Mouse (Mus musculus) thymus, postnatal 25 days (tissue): ENCODE data around the gene Slc27a3.

Source experiments
- DNase-seq: peaks from one replicate; pipeline ENCODE4 v3.0.0; 2022

Gene Slc27a3

DNA sequence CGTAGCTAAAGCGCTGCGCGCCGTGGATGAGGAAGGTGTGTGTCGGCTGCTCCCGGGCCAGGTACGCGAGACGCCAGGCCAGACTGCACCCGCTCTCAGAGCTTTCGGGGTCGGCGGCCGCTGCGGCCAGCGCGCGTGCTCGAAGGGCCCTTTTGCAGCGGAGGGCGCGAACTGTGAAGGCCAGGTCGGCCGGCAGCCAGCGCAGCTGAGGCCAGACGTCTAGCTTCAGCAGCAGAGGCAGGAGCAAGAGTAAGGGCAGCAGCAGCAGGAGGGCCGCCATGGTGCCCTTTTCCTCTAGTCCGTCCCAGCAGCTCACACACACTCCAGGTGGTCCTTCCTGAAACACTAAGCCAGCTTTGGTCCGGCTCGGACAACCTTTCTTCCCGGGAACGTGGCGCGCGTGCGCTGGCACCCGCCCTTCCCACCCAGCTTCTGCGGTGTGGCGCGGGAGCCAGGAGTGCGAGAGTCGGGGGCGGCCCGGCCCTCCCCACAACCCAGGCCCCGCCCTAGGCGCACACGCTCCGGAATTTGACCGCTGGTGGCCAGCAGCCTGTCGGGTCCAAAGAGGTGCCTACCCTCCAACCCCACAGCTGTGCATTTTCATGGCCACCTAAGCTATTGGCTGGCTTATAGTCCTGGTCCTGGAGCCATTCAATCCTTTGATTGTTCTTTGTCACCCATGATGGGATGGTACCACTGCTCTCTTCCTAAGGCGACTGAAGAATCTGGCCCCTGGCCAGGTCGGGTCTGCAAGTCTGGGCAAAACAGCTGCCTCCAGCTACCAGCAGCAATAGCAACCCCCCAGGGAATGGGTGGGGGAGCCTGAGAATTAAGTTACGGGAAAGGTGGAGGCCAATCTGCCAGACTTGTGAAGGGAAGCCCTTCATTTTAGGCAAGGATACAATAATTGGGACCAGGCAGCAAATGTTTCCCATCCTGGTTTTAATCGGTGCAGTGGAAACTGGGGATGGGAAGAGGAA is at the start of gene Slc27a3:
TSS of gene Slc27a3 (minus strand) at position 428 of the 980 bp plus-strand sequence.
- DNase-seq, result no peak

DNA sequence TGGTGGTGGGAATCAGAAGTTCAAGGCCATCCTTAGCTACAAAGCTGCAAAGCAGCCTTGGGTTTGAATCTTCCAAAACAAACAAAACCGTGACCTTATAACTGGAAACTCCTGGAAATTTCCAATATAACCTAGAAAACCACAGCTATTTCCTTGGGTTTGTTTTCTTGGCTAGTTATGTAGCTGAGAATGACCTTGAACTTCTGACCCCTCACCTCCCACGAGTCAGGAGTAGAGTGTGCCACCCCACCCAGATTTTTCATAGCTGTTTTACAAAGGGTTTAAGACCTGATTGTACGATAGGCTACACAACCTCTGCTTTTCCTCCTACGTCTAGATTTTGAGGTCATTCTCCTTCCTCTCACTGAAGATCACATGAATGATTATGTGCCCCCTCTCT is 47.4 kb upstream of the Slc27a3 start:
- no peak for DNase-seq

DNA sequence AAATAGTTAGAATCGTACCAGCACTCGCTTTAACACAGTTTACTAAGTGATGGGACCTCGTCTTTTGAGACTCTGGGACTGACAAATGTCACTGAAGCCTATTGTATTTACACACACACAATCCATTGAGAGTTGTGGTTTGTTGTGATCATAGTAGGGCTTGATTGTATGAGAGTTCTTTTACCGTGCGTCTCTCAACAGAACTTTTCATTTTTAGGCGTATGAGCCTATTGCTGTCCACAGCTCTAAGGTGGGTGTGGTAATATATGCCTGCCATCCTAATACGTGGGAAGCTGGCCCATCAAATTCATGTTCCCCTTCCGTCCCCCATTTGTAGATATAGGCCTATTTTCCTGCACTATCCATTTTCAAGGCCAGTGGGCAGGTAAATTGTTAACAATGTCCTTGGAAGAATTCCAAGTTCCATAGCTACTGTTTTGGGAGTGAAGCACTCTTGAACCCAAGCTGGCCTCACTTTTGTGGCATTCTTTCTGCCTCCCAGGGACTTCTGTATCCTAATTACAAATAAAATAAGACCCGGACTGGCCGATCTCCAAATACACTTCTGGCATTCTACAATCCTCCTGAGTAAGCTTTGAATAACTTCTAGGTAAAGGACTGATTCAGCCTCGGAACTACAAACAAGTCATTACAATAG is 44.5 kb upstream of the Slc27a3 start:
- DNase-seq, result no peak

DNA sequence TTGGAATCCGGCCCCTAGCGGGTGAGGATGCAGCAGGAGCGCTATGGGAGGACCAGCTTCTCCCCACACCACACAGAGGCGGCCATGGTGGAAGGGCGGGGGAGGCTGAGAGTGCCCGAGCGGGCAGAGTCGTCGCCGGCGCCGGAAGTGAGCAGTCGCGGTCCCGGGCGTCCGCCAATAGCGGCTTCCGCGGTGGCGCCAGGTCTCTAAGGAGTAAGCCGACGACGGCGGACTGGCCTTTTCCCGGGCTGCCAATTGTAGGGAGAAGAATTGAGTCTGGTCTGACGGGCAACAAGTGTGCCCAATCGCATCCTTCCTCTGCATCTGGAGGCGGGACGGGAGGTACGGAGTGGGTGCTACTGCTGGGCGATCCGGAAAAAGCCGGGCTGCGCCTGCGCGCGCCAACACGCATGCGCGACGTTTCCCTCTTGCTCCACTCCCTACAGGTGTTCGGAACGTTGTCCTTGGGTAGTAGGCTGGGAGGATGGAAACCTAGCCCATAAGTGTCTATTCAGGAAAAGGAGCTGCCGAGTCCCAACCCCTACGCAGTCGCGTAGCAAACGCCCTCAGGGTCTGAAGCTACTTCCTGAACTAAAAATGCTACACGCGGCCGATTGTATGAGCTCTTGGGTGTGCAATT is 43.8 kb upstream of the Slc27a3 start, which contains the start of gene Ints3:
TSS of gene Ints3 (minus strand) at position 242 of the 640 bp plus-strand sequence.
- DNase-seq, result peak; percentile 99

DNA sequence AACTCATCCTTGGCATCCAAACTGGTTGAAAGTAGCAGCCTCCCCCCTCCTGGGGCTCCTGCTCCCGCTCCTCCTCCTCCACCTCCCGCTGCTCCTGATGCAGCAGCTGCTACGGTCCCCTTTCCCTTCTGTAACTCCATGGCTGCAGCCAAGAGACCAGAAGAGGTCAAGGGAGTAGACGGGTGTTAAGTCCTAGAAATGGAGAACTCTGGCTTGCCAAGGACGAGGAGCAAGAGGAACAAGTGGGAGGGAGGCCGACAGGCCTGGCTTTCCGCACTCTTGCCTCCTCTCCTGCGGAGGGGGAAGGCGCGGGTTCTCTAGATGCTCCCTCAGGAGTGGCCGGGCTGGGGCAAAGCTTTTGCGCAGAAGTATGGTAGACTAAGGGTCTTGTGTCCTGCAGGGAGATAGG is 43.1 kb upstream of the Slc27a3 start:
- no peak for DNase-seq

DNA sequence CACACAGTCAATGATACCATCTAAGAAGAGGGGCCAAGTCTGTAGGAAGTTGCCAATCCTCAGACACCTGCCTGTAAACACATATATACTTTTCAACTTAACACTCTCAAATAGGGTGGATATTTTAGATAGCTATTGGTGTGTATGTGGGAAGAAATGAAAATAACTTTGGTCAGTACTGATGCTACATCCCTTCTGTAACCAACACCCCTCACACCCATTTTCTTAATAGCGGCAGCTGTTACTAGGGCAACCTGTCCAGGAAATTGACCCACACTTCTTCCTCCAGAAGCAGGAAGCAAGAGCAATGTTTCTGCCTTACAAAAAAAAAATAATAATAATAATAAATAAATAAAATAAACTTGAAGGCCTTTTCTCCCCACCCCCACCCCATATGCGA is 42.6 kb upstream of the Slc27a3 start:
- DNase-seq, result no peak

DNA sequence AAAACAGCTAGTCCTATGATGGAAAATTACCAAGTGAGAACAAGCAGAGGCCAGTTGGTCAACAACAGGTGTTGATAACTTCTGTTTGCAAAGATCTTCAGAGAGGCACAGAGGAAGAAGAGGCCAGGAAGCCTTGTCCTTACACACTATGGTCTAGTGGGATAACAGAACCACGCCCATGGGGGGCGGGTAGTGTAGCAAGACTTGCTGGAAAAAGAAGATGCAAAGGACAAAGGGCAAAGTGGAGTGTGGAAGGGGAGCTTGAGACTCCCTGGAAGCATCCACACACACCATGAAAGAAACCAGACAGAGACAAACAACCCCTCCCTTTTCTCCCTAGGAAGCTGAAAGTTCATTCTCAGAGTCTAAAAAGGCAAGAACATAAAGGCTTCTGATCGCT is 39.8 kb upstream of the Slc27a3 start:
- no peak for DNase-seq

DNA sequence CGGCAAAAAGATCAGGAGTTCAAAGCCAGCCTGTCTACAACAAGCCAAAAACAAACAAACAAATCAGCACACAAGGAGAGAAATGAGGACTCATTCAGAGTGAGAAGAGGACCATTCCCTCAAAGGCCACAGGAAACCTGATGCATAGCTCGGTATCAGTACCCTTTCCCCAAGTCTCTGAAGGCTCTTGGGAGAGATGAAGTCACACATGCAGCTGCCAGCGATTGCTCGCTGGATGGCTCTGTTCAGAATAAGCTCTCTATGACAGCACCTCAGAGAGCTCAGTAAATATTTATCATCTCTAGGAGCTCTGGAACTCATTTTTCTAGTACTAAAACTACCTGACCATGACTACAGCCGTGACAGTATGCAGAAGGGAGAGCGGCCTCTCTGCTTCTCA is 38.4 kb upstream of the Slc27a3 start:
- no peak for DNase-seq

DNA sequence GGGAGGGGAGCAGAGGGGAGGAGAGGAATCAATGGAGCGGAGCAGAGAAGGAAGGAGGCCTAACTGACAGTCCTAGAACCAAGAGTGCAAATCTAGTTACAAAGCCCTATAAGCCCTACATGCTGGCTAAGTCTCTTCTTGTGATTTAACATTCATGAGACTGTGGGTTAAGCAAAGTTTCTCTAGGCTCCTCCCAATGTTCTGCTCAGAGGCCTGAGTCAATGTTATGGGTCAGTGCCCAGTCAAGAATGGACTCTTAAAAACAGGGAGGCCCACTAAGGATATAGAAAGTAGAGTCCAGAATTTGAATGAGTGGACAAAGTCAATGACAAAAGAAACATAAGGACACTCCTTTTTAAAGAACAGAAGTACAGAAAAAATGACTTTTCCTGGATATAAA is 37.8 kb upstream of the Slc27a3 start:
- DNase-seq, result no peak

DNA sequence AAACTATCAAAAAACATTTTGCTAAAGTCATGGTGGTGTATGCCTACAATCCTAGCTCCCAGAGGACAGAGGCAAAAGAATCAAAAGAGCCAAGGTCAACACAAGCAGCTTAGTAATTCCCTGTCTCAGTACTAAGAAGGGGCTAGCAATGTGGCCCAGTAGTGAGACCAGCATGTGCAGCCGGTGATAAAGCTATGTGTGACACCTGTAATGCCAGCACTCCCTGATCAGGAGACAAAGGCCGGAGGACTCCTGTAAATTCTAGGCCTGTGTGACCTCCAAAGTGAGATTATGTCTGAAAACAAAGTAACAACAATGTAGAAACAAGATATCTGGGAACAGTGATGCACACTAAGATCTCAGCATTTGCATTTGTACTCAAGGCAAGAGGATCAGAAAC is 35.8 kb upstream of the Slc27a3 start:
- no peak for DNase-seq

DNA sequence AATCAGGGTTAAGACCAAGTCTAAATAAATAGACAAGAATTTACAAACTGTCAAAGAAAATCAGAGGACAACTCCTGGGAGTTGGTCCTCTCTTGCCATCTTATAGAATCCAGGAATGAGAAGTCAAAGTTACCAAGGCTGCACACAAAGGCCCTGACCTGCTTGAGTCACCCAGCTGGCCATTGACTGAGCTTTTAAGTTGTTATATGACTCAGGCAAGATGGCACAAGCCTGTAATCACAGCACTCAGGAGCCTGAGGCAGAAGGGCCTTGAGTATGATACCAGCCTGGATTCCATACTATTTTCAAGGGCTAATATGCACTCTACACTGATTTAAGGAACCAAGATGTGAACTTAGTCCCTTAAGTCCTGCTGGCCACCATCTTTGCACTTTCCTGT is 33.8 kb upstream of the Slc27a3 start:
- DNase-seq, result no peak

DNA sequence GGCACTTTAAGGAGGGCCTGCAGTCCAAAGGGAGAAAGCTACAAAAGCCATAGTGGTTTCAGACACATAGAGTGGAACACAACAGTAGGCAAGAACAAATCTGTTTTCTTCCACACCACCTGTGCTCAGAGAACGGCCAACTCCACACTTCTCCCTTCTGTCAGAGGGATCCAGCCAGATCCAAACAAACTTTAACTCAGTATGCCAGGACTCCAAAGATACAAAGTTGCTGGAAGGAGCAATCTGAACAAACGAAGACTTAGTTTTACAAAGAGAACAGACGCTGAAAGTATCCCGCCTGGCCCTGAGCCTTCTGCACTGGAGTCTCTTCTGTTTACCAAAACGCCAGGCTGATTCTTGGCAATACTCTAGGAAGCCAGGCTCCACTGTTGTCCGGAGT is 31.0 kb upstream of the Slc27a3 start:
- no peak for DNase-seq

DNA sequence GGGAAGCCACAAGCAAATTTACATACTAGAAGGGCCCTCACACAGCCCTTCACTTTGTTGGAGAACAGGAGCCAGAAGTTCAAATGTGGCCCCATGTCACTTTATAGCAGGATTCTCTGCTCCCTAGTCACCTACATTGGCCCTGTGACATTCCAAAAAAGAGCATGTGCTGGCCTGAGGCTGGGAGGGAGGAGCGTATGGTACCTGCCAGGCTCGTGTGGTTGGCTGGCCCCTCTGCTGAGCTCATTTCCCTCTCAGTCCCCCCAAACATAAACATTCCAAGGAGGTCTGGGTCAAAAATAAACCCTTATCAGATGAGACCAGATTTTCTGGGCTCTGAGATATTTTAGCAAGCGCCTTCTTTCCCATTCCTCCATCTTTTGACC is 23.3 kb upstream of the Slc27a3 start:
- no peak for DNase-seq

DNA sequence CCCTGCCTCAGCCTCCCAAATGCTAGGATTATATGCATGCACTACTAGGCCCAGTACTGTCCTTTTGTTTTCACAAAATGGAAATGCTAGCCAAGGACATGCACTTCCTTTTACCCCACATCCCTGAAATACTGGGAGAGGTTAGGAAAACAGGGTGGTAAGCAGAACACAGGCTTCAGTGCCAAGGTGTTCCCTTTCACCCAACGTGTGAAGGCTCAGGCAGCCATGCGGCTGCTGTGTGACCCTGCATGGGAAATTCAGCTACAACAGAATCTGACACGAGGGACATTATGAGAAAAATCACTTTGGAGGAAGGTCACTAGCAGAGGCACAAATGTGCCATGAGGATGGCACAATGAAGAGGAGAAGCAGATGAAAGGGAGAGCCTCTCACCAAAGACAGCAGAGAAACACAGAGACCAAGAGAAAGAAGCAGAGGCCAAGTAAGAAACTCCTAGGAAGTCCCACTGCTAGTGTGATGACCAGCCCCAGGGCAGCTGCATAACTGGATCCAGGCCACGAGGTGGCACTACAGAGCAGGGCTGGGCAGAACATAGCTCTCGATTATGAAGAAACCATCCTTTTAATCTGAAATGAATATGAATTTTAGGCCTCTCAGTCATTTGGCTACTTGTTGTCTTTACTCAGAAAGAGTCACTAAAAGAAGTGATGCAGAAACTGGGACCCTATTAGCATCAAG is 22.7 kb upstream of the Slc27a3 start:
- DNase-seq, result peak; percentile 66

DNA sequence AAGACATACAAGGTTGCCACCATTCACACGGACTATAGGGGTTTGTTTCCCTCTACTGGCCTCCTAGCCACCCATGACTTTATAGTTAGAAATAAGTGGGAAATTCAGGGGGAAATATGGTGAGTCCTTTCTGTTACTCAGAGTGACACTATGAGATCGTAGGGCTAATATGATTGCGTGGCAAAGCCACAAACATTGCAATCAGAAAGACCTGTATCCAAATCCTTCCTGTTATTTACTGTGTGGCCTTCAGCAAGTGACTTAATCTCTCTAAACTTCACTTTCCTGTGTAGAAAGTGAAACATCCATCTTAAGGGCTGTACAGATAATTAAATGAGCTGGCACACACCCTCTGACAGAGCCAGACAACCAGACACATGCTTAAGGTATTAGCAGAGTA is 19.0 kb upstream of the Slc27a3 start:
- no peak for DNase-seq

DNA sequence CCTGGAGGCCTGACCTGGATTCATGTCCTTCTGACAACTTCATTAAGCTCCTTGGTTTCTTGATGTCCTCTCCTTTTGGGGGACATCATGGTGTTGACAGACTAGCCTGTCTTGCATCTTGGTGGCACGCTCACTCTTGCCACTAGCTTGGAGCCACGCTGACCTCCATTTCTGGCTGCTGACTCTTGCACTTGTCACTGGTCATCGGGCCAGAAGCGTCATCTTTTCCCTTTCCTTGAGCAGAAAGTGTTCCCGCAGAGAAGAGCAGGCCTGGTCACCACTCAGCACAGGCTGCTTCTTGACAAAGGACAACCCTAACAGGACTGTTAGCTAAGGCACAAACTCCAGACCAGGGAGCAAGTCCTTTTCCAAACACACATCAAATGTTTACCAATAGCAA is 16.7 kb upstream of the Slc27a3 start:
- no peak for DNase-seq

DNA sequence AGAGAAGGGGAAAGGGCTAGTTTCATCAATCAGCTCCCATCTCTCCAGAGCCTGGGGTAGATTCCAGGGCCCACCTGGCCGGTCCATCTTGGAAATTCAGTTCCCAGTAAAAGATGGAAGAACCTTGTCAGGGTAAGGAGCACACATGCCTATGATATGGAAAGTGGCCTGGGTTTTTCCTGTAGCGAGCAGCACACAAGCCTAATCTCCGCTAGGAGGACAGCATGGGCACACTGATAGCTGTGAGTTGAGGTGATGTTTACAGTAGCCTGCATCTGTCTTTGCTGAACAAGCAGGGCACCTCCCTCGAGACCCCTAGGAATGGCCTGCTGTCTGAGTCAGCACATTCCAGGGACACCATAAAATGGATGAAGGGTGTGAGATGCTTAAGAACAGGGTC is 14.9 kb upstream of the Slc27a3 start:
- DNase-seq, result no peak

DNA sequence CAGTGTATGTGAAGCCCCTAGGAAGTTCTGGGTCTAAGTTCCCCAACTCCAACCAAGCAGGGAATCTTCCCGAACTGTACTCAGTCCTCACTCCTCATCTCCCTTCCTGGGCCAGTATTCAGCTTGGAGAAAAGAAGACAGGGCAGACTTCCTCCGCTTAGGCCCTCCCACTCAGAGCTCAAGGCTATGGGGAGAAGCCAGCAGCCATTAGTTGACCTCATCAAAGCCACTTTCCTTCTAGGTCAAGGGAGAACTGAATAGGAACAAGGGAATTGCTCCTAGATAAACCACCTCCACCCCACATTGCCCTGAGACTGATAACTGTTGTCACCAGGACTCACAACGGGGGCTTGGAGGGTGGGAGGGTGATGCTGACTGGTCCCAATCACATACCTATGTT is 14.4 kb upstream of the Slc27a3 start:
- no peak for DNase-seq

DNA sequence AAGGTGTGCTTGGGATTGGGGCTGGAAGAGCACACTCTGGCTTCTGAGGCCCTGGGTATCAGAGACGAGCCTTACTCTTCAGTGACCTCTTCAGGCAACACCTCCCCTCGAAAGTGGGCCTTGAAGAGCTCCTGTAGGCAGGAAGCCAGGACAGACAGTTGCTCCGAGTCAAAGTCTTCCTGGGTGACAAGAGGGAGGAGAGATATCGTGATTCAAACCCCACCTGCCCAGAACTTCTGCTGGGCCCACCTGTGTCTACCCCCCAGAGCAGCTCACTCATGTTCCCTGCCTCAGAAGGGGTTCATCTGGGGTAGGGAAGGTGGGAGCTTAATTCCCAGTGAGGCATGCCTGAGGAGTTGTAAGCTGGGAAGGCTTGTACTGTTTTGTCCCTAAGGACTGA is 11.3 kb upstream of the Slc27a3 start:
- no peak for DNase-seq

DNA sequence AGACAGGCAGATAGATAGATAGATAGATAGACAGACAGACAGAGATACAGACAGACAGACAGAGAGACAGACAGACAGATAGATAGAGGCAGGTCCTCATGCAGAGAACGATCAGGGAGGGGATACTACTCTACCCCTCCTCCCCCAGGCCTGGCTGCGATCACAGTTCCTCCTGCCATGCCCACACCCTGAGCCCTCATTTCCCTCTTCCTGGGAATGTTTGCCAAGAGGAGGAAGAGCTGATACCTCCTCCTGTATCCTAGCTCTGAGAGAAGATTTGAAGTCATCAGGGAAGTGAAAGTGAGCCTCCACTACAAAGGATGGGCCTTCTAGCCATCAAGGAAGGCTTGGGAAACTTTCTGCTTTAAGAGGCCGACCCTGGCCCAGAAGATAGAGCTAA is 5.9 kb upstream of the Slc27a3 start:
- DNase-seq, result no peak

DNA sequence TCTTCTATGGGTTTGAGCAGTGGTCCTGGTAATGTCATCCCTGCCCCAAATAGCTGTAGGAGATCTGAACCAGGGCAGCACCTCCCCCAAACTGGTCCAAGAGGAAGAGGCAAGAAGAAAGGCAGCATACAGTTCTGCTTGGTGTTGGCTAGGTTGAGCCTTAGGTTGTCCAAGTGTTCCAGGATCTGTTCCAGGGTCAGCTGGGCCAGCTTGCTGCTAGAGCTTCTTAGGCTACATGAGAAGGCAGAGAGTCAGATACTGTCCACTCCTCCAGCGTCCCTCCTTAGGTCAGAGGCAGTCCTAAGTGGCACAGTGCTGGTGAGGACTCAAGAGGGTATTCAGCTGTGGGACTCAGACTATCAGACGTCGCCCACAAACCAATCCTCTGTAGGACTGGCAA is 2.9 kb upstream of the Slc27a3 start:
- no peak for DNase-seq

DNA sequence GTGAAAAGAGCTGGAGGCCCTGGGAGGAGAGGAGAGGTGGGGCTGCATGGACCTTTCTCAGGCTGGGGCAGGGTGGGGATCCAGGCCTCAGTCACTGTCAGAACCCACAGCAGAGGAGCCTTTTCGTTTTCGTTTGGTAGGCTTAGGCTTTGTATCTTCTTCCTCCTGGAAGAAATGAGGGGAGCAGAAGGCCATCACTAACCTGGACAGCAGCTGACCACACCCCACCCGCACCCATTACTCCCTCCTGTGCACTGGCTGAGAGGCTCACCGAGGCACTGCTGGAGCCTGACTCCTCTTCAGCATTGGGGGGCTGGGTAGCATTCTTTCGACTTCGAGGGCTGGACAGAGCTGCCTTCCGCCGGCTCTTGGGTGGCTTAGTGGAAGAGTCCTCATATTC is 2.2 kb upstream of the Slc27a3 start:
- no peak for DNase-seq

DNA sequence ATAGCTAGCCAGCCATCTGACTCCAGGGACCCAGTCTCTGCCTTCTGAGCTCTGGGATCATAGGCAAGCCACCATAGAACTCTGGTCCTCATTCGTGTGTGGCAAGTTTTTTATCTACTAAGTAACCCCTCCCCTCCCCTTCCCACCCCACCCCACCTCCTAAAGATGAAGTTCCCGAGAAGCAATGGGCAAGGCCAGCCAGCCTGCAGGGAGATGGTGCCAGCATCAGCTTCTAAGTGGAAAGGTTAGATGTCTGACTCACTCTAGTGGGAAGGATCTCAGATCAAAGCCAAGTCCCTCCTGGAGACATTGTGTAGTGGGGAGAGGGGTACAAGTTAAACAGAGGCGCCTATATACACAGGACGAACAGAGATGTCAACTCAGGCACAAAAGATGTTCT is 1.3 kb upstream of the Slc27a3 start:
- DNase-seq, result no peak
